Mouse (Mus musculus): Measurements from ENCODE around the gene Ier3. TPM values are rescaled to one million over a fixed set of nuclear protein-coding genes. Genes with fewer than 3 reads are reported as not detected.

Ier3 gene
- polyA plus RNA-seq, 1 experiment from 2014 or later = 22.1 TPM

GRCm38 (mm10) chr17:35866911-35867890 lies 45.7 kb downstream of the Ier3 start:
- Histone ChIP-seq H3K36me3 (ENCODE audit: control insufficient read depth, insufficient read depth, low read length) (peaks cover 6% of the 10 kb centered on the region; the same call in 1 of the 2 replicates), H3K9me3 (replicated peaks; ENCODE audit: control insufficient read depth, low read length) (peaks cover 5% of the 10 kb centered on the region; the same call in 1 of the 2 replicates), H3K4me2 (ENCODE audit: low read depth, low read length) (peak overlapping the region; percentile 90), H3K4me1 (ENCODE audit: control insufficient read depth, insufficient read depth, low read length) (peaks cover 49% of the 10 kb centered on the region), H3K4me3 (replicated peaks; ENCODE audit: low read length) (peak overlapping the region; percentile 74), H3K9ac (ENCODE audit: low read length) (peak overlapping the region; percentile 85), H3K27ac (ENCODE audit: low read length) (peak overlapping the region; percentile 99), H3K27me3 (ENCODE audit: control insufficient read depth, insufficient read depth, low read length) (no peaks in the 10 kb centered on the region)
- WGBS = 14% methylated on average over 26 of the region's 26 CpGs
- no peak for ATAC-seq (ENCODE audit: insufficient read depth, low FRiP score)

- peaks cover 6% of the 10 kb centered on the region; the same call in 1 of the 2 replicates for H3K36me3 ChIP-seq (ENCODE audit: control insufficient read depth, insufficient read depth, low read length)
- peaks cover 54% of the 10 kb centered on the region for H3K4me1 ChIP-seq (ENCODE audit: control insufficient read depth, insufficient read depth, low read length)
- H3K27me3 ChIP-seq (ENCODE audit: control insufficient read depth, insufficient read depth, low read length) = no peaks in the 10 kb centered on the region
- peak overlapping the region; percentile 74 for H3K4me3 ChIP-seq (replicated peaks; ENCODE audit: low read length)
- no peak for ATAC-seq (ENCODE audit: insufficient read depth, low FRiP score)
- peak overlapping the region; percentile 99 for H3K27ac ChIP-seq (ENCODE audit: low read length)
- H3K9ac ChIP-seq (ENCODE audit: low read length) = peak overlapping the region; percentile 85
- peaks cover 5% of the 10 kb centered on the region; the same call in 1 of the 2 replicates for H3K9me3 ChIP-seq (replicated peaks; ENCODE audit: control insufficient read depth, low read length)
- H3K4me2 ChIP-seq (ENCODE audit: low read depth, low read length) = peak overlapping the region; percentile 90
- WGBS = 24% methylated on average over 14 of the region's 17 CpGs
These were observed 46.8 kb downstream of the Ier3 start for GRCm38 (mm10) chr17:35868165-35868820.

- 4% methylated on average over 7 of the region's 7 CpGs for WGBS
- Histone ChIP-seq H3K4me2 (ENCODE audit: low read depth, low read length) (peak overlapping the region; percentile 90), H3K27me3 (ENCODE audit: control insufficient read depth, insufficient read depth, low read length) (no peaks in the 10 kb centered on the region), H3K4me1 (ENCODE audit: control insufficient read depth, insufficient read depth, low read length) (peaks cover 54% of the 10 kb centered on the region), H3K9ac (ENCODE audit: low read length) (peak overlapping the region; percentile 85), H3K27ac (ENCODE audit: low read length) (peak overlapping the region; percentile 99), H3K4me3 (replicated peaks; ENCODE audit: low read length) (peak overlapping the region; percentile 74), H3K36me3 (ENCODE audit: control insufficient read depth, insufficient read depth, low read length) (peaks cover 6% of the 10 kb centered on the region; the same call in 1 of the 2 replicates), H3K9me3 (replicated peaks; ENCODE audit: control insufficient read depth, low read length) (peaks cover 5% of the 10 kb centered on the region; the same call in 1 of the 2 replicates)
- ATAC-seq (ENCODE audit: insufficient read depth, low FRiP score) = no peak
These were observed 47.5 kb downstream of the Ier3 start for GRCm38 (mm10) chr17:35868961-35869345.

GRCm38 (mm10) chr17:35869346-35870067 lies 48.0 kb downstream of the Ier3 start:
- WGBS = 2% methylated on average over 7 of the region's 7 CpGs
- Histone ChIP-seq H3K36me3 (ENCODE audit: control insufficient read depth, insufficient read depth, low read length) (peaks cover 6% of the 10 kb centered on the region; the same call in 1 of the 2 replicates), H3K4me2 (ENCODE audit: low read depth, low read length) (peak overlapping the region; percentile 90), H3K4me3 (replicated peaks; ENCODE audit: low read length) (peak overlapping the region; percentile 74), H3K4me1 (ENCODE audit: control insufficient read depth, insufficient read depth, low read length) (peaks cover 54% of the 10 kb centered on the region), H3K27ac (ENCODE audit: low read length) (peak overlapping the region; percentile 99), H3K27me3 (ENCODE audit: control insufficient read depth, insufficient read depth, low read length) (no peaks in the 10 kb centered on the region), H3K9me3 (replicated peaks; ENCODE audit: control insufficient read depth, low read length) (peaks cover 5% of the 10 kb centered on the region; the same call in 1 of the 2 replicates), H3K9ac (ENCODE audit: low read length) (peak overlapping the region; percentile 85)
- no peak for ATAC-seq (ENCODE audit: insufficient read depth, low FRiP score)

- Histone ChIP-seq H3K27me3 (ENCODE audit: control insufficient read depth, insufficient read depth, low read length) (no peaks in the 10 kb centered on the region), H3K27ac (ENCODE audit: low read length) (peak overlapping the region; percentile 99), H3K4me1 (ENCODE audit: control insufficient read depth, insufficient read depth, low read length) (peaks cover 47% of the 10 kb centered on the region), H3K9ac (ENCODE audit: low read length) (peak overlapping the region; percentile 85), H3K36me3 (ENCODE audit: control insufficient read depth, insufficient read depth, low read length) (peaks cover 6% of the 10 kb centered on the region; the same call in 1 of the 2 replicates), H3K4me3 (replicated peaks; ENCODE audit: low read length) (peak overlapping the region; percentile 74), H3K4me2 (ENCODE audit: low read depth, low read length) (peak overlapping the region; percentile 90), H3K9me3 (replicated peaks; ENCODE audit: control insufficient read depth, low read length) (peaks cover 5% of the 10 kb centered on the region; the same call in 1 of the 2 replicates)
- ATAC-seq (ENCODE audit: insufficient read depth, low FRiP score) = peak; percentile 23; the same call in 1 of the 2 replicates
- 46% methylated on average over 9 of the region's 9 CpGs for WGBS
These were observed 48.8 kb downstream of the Ier3 start for GRCm38 (mm10) chr17:35870151-35870883.

GRCm38 (mm10) chr17:35870884-35871696 lies 49.6 kb downstream of the Ier3 start:
- H3K27ac ChIP-seq (ENCODE audit: low read length) = peak overlapping the region; percentile 99
- H3K27me3 ChIP-seq (ENCODE audit: control insufficient read depth, insufficient read depth, low read length) = no peaks in the 10 kb centered on the region
- peak overlapping the region; percentile 74 for H3K4me3 ChIP-seq (replicated peaks; ENCODE audit: low read length)
- H3K4me2 ChIP-seq (ENCODE audit: low read depth, low read length) = peak overlapping the region; percentile 90
- ATAC-seq (ENCODE audit: insufficient read depth, low FRiP score) = no peak
- H3K9me3 ChIP-seq (replicated peaks; ENCODE audit: control insufficient read depth, low read length) = peaks cover 5% of the 10 kb centered on the region; the same call in 1 of the 2 replicates
- H3K4me1 ChIP-seq (ENCODE audit: control insufficient read depth, insufficient read depth, low read length) = peaks cover 47% of the 10 kb centered on the region
- 71% methylated on average over 8 of the region's 8 CpGs for WGBS
- peak overlapping the region; percentile 85; the same call in 1 of the 2 replicates for H3K9ac ChIP-seq (ENCODE audit: low read length)
- peaks cover 6% of the 10 kb centered on the region; the same call in 1 of the 2 replicates for H3K36me3 ChIP-seq (ENCODE audit: control insufficient read depth, insufficient read depth, low read length)
